Mouse (Mus musculus) monocyte, adult 2 months (primary cell): ENCODE measurements at regions not wholly inside any gene's neighbourhood (a gene's known extent, or its start where the extent isn't known, plus 50 kb on each side); places are given as distances from the start of the nearest gene placed in this dataset.
"Not testable (repeated sequence)": the region's sequence is repeated elsewhere in the genome, so short reads cannot be mapped to it uniquely, and the experiment has no call there.

Experiments used
- DNase-seq, 2 experiments: peaks; one replicate each; pipeline ENCODE4 v3.0.0; 2022; ENCODE audit warnings: low spot score in 2 of 2, low read depth in 1 of 2

DNA sequence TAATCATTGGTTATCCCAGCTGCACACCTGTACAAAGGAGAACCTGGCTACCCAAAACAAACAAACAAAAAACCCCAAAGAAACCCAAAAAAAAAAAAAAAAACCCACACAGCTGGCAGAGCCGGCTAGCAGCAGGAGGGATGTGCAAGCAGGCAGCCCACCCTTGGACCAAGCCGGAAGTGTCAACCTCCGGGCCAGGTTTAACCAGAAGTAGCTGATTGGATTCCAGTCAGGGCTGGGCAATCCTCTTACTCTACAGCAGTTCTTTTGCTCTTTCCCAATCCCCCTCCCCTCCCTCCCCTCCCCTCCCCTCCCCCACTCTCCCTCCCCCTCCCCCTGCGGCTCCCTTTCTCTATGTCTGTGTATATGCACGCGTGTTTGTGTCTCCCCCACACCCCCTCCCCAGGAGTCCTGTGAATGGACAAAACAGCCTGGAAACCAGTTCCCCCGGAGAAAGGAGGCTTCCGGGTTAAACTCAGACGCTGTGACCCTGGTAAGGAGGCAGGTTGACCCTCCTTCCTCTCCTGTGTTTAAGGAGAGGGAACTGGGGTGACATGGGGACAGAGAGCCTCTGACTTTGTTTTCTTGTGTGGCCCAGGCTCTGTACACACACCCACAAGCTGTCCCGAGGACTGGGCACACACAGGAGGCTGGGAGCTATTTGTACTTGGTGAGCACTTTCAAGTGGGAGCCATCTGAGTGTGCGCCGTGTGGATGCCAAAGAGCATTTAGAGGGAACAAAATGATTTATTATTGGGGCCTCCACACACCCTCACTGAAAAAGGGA is 93.9 kb upstream of the Jarid2 start:
- no peak for DNase-seq

DNA sequence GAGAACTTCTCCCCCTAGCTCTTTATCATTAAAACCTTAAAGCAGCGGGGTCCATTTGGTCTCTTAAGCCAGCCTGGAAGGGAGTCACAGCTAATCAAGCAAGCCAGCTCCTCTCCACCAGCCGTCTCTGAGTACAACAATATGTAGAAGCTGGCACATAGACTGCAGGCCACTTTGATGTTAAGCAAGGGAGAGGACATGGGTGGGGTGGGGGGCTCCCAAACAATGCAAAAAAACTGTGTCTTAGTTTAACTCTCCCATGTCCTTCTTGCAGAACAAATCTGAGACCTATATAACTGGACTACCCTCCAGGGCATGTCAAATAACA is 93.3 kb upstream of the Jarid2 start:
- no peak for DNase-seq

DNA sequence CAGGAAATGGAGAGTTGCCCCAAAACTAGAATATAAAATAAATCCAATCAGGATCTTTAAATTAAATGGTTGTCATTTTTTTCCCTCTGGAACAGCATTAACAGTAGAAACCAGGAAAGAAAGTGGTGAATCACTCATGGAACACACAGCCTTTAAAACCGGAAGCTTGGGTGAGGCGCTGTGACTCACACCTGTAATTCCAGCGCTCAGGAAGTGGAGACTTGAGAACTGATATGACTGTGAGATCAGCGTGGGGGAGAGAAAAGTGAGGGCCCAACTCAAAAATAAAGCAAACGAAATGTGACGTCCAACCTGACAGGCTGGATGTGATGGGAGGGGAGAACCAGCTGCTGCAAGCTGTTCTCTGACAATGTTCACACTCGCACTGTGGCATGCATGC is 86.9 kb upstream of the Jarid2 start:
- DNase-seq: no peak

DNA sequence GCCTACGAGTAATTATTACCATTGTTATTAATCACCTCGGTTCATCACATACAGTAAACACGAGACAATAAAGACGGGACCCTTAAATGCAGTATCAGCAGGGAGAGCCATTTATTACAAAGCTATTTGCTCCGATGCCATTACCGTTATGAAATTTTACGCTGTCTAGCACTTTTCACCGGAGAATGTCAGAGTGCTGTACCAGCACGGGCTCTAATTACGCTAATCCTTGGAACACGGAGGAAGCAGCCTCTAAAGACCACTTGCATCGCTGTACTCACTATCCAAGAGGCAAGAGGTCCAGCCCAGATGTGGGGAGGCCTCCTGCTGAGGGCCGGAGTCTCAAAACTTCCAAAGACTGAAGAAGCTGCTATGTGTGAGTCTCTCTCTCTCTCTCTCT is 79.2 kb upstream of the Jarid2 start:
- DNase-seq: no peak

DNA sequence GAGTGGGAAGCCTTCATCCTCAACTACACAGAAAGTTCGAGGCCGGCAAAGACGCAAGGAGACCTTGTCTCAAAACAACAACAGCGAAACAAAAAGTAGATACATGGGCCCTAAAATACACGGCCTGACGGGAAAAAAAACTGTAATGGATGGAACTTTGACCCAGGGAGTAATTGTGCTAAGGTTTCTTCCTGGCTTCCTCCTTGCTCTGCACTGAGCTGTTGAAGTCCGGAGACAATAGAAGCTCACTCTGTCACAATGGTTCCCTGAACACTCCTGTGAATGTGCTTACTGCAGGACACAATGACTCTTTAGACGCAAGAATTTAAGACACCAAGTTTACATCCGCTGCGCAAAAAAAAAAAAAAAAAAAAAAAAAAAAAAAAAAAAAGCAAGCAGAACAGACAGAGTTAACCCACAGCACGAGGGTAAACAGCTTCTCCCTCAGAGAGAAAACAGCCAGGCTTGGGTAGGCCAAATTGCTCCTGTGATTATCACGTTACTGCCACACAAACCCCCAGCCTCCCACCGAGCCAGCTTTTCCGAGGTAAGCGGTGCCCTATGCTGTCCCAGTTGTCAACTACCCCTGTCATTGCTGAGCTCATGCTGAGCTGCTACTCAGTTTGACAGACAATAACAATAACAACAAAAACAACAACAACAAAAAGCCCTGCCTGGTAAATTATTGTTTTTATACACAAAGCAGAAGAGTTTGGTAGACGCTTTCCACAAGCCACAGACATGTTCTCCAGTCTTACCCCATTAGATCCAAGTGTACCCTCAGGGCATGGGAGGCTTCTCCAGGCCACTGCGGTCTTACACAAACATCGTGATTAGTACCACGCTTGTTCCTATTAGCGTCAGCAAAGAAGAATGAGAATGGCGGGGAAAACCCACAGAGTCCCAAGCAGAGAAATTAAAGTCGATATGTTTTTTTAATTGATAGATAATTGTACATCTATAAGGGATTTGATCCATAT is 77.7 kb upstream of the Jarid2 start:
- no peak for DNase-seq

DNA sequence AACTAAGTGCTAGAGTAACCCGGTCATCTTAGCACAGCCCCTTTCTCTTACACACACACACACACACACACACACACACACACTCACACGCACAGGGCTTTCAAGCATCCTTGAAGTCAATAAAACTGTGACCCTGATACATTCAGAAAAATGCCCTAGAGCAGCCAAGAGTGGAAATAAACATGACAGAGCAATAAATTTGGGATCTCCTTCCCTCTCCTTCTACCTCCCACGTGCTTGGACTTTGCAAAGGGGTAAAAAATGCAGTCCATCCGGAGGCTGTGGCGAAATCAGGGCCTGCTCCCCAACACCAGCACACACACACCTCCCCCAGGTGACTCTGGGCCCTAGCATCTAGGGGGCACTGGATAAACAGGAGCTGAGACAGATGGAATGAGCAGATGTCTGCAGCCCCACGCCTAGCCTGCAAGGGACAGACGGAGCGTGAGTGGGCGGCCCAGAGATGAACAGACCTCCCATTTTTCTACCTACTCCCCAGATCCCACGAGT is 71.3 kb upstream of the Jarid2 start:
- no peak for DNase-seq

DNA sequence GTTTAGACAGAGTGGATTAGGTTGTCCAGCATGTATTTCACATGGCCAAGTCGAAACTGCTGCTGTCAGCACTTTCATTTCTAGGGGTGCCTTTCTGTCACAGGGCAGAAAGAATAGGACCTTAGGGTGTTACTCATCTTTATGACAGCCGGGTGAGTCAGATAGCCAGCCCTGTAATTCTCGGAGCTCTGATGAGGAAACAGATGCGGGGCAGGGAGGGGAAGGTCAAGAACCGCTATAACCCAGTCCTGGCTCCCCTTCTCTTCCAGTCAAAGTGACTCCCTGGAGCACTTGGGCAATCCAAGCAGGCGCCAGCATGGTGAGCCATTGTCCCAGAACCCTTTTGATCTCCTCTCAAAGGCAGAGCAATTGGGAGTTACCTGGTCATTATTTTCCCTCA is 69.4 kb upstream of the Jarid2 start:
- DNase-seq: peak; percentile 21 to 23

DNA sequence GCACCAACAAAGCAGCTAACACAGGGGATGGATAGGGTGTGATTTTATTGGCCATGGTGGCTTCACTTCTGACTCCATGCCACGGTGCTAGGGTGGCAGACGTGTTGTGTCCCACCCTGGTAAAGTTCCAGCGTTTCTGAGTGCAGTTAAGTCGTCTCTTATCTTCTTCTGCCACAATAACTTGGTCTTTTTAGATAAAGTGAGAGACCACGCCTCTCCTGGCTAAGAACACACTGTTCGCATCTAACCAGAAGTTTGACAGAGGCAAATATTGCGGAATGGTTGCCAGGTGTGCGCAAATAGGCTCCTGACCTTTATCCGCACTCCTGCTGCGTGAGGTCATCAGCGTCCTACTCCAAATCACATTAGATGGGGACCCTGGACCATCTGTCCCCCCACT is 66.2 kb upstream of the Jarid2 start:
- no peak for DNase-seq

DNA sequence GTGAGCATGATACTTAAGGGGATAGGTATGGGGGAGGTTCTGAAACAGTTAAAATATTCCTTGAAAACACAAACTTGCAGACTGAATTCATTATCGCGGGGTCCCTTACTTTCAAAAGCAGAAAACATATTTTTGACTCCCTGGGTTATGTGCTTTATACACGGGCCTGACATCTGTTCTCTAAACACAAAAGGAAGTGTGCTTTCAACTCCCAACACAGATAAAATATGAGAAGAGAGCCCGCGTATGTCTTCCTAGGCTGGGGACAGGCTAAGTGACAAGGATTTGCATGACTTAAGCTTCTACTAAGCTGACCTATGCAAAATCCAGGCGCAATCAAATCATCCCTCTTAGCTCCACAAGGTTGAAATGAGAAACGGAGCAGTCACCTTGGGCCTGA is 65.5 kb upstream of the Jarid2 start:
- DNase-seq: no peak

DNA sequence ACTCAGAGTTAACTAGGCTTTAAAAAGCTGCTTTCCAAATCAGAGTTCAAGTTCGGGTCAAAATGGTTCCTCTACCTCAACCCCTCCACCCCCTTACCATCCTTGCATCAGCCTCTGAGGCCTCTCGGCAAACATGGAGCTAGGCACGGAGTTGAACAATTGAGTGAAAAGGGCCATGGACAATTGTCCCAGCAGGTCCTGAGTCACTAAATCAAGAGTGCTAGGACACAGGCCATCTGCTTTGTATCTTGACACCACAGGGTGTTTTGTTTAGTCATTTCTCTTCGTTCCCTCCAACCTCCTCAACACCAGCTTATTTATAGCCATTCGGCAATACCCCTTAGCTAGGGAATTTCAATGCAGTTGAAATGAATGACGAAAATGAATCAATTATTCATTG is 59.5 kb upstream of the Jarid2 start:
- DNase-seq: no peak

DNA sequence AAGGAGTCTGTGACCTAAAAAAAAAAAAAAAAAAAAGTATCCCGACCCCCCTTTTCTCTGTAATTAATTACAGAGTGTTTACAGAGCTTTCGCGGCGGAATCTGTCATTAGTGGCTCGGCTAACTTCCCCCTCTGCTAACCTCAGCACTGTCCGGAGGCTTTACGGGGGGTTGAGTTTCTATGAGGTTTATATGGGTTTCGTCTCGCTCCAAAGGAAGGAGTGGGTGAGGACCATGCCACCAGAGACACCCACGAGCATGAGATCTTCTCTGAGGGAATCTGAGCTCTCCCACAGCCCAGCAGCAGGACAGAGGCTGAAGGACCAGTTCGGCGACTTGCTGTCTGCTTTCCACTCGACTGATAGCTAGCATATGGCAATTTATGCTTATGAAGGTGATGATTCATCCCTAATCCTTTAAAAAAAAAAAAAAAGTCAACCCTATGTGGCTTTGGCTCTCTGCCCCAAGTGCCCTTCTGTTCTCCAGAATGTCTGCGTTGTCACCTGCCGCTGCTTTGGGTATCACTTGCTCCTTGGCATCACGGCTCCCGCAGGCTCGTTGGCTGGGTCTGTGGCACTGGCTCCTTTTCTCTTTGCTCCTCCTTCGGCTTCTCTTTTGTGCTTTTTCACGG is 55.8 kb upstream of the Jarid2 start:
- DNase-seq: peak in 1 of 2 experiments; percentile 2

DNA sequence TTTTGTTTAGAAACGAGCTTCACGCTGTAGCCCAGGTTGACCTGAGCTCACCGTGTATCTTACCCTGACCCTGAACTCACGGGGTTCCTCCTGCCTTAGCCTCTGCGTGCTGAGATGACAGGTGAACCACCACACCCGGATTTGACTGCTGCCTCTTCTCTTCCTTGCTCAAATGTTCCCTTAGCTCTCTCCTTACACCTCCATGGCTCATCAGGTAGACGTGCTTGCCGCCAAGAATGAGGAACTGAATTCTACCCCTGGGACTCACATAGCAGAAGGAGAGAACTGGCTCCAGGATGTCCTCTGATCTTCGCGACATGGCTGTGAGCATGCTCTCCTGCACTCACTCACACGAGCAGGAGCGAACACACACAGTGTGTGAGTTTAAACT is 55.3 kb upstream of the Jarid2 start:
- DNase-seq: no peak

DNA sequence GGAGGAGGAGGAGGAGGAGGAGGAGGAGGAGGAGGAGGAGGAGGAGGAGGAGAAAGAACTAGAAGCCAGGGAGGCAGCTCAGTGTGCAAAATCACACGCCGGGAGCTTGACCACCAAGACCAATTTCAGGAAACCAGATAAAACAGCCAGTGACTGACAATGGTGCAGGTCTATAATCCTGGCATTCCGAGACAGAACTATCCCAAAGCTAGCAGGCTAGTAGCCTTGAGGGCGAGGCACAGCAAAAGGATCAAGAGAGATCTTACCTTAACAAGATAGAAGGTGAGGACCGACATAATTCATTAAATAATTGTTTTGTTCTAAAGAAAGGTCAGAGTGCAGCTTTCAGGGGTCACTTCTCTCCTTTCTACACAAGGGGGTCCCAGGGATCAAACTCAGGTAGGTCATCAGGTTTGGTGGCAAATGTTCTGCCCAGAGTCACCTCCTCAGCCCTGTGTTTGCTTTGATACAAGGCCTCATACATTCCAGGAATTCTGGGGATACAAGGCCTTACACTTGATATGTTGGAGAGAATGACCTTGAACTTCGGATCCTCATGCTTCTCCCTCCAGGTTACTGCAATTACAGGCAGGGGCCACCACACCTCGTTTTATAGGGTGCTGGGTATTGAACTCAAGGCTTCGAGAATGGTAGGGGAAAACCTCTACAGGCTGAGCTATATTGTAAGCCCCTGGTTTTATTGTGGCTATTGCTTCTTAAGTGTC is 54.2 kb upstream of the Jarid2 start:
- no peak for DNase-seq

DNA sequence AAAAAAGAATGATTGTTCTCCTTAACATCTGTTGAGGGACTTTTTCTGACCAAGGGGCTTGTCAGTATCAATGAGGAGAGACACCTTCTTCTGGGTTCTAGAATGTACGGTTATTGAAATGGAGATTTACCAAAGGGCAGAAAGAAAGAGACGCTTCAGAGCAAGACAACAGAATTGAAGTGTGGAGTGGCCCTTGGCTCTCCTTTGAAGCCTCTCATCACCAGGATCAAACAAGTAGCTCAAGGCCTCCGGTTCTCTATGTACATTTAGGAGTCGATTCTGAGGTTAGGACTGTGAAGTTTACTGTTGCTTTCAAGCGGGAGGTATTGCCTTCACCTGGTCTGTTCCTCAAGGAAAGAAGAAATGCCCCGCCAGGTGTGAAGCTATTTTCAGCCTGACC is 53.2 kb upstream of the Jarid2 start:
- no peak for DNase-seq

DNA sequence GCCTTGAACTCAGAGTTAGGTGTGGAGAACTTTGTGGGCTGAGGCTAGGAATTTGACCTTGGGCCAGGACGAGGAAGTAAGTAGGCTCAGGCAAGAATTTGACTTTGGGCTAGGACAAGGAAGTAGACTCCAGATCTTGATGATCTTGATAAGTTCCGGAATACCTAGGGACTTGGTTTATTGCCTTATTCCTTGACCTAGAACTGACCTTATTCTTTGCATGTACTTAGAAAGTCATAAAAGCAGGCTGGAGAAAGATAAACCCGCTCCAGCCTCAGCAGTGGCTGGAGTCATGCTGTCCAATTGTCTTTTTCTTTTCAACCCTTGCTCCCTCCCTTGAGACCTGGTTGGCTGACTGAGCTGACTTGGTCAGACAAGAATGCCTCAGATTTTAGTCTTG is 51.2 kb upstream of the Jarid2 start:
- no peak for DNase-seq

DNA sequence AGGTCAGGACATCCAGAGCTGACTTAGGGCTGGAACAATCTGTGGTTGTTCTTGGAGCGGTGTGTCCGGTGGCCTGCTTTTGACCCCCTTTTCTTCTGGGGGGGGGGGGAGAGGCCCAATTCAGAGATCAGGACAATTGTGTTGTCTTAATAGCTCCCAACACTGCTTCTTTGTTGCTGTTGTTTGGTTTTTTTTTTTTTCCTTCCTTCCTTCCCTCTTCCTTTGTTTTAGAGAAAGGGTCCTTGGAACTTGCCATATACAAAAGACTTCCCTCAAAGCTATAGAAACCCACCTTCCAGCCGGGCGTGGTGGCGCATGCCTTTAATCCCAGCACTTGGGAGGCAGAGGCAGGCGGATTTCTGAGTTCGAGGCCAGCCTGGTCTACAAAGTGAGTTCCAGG is 49.8 kb upstream of the Jarid2 start:
- not testable (repeated sequence) for DNase-seq
